Mouse (Mus musculus): ENCODE measurements around the gene Adgrg4.

DNA sequence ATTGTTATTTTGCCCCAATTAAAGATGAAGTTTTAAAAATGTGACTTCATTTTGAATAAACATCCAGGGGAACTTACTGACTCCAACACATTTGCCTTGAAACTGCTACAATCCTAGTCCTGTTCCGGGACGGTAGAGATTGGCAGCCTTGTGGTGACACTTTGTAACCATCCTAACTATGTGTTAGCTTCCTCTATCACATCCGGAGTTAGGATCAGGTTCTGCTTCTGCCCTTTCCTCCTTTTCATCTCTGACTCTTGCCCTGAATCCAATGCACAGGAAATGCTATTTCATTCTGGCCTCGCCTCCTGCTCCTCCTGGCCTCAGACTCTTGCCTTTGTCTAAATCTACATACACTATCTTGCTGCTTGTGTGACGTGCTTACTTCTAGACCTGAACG is 42.5 kb upstream of the Adgrg4 start:
- TF ChIP-seq POLR2A (IDR thresholded peaks at IDR 0.05; ENCODE audit: control insufficient read depth, extremely low read depth, insufficient read depth, low read length, poor library complexity), result no peak
- TF ChIP-seq CTCF (IDR thresholded peaks at IDR 0.05; ENCODE audit: borderline replicate concordance, control insufficient read depth, extremely low read depth, insufficient read depth, low read length, poor library complexity), result no peak

All from thymus, adult 2 months (tissue).